ENCODE assay signal across 23 mouse cellular contexts in genomic region chr6:53022069-53022468, GRCm38 (mm10).
DNase-seq lines count a peak whose midpoint lies in the region; ATAC-seq lines count a peak whose summit lies in the region.
"Had no signal": no experiment of that assay in that cellular context is flagged by ENCODE, and none has a peak within 500 bp of the region (broad histone marks: within the 10 kb centered on the region; RNA-seq: fewer than 3 reads in every experiment).

No protein-coding gene starts in this region.

- DNase-seq in frontal cortex, postnatal 25 days (ENCODE audit: low spot score in 2 of 2): no peak
- peak; percentile 12 for DNase-seq in right cerebral cortex, adult 18-20 months
- DNase-seq in right cerebral cortex, postnatal 14 days: no peak
- peak; percentile 74 for DNase-seq in brain, adult 2 months (ENCODE audit: low read depth, low spot score)
- DNase-seq in retina, embryonic 14.5 days (ENCODE audit: low spot score): no peak
- DNase-seq in embryo, embryonic 11 days: no peak
- DNase-seq: adrenal gland, adult 2 months; adrenal gland, postnatal 10 days; adrenal gland, postnatal 25 days; B cell, adult 2 months; cerebellum, adult 11 months; cerebellum, adult 18-20 months; cerebellum, adult 8-10 months; cerebellum, adult 9-11 months; cerebellum, postnatal 14 days; cerebellum, postnatal 36 days; forebrain, postnatal 0 days had no signal

- peak; percentile 89 for ATAC-seq in frontal cortex, adult (ENCODE audit: low TSS enrichment)
- ATAC-seq: activated CD4-positive, CD25-positive, alpha-beta regulatory T cell, adult 4 months; CD4-positive, CD25-positive, alpha-beta regulatory T cell, adult 4 months; forebrain, embryonic 13.5 days; forebrain, embryonic 15.5 days; forebrain, postnatal 0 days; Patski had no signal

Comparison
In these comparisons a context has a peak if more than half of its experiments do, and no peak if none do; other contexts are left out.
1. DNase-seq: peak in right cerebral cortex, adult 18-20 months (single experiment) and brain, adult 2 months (single experiment); none in frontal cortex, postnatal 25 days (0 of 2), right cerebral cortex, postnatal 14 days (single experiment), retina, embryonic 14.5 days (single experiment) and embryo, embryonic 11 days (single experiment).